Mouse (Mus musculus) E14TG2a.4 (cell line): ENCODE measurements around the gene Rab40c.
A peak's percentile ranks its signal among the peaks of the same experiment; 100 is the strongest.

Source experiments
- H3K27me3 ChIP-seq: 2 replicates; pipeline ENCODE4 v1.6.1; 2014; ENCODE audit warnings: low read length, control low read depth; ENCODE audit not compliant: insufficient read depth
- H3K36me3 ChIP-seq: 2 replicates; pipeline ENCODE4 v1.6.1; 2014; ENCODE audit warnings: low read length, control low read depth; ENCODE audit not compliant: insufficient read depth
- H3K4me1 ChIP-seq: replicated peaks from 2 replicates; pipeline ENCODE4 v1.6.1; 2014; ENCODE audit warnings: low read depth, low read length, control low read depth
- H3K4me3 ChIP-seq: replicated peaks from 2 replicates; pipeline ENCODE4 v1.5.1; 2014; ENCODE audit warnings: mild to moderate bottlenecking, low read length
- H3K9me3 ChIP-seq: 2 replicates; pipeline ENCODE4 v1.6.1; 2014; ENCODE audit warnings: low read length, control low read depth
- CTCF ChIP-seq: conservative IDR thresholded peaks from 2 replicates; pipeline ENCODE4 v1.5.1; 2014; ENCODE audit warnings: low read length
- NANOG ChIP-seq: IDR thresholded peaks from 2 replicates; pipeline ENCODE4 v1.6.1; 2014; ENCODE audit warnings: borderline replicate concordance, low read length, mixed read lengths
- POU5F1 ChIP-seq: IDR thresholded peaks from 2 replicates; pipeline ENCODE4 v1.6.1; 2014; ENCODE audit warnings: low read length, borderline replicate concordance

Gene Rab40c

DNA sequence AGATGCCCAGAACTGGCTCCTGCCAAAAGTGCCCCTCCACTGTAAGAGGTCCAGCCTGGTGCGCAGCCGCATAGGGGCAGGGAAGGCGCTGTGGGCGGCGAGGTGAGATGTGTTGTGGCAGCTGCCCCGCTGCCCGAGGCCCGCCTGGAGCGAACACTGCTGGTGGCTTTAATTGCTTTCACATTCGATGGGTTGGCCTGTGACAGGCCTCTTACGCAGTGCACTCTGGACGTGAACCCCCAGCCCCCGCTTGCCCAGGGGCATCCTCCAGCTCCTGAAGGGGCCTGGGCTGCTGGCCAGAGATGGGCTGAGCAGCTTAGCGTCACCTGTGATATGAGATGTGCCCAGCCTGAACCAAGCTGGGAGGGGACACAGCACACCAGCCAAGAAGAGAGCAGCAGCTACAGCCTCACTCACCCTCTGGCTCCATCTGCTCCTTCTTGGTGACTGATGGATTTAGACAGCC is 38.1 kb upstream of the Rab40c start:
- TF ChIP-seq NANOG: no peak
- no peak for TF ChIP-seq CTCF
- no peak for TF ChIP-seq POU5F1
- H3K9me3 ChIP-seq: no peaks in the 10 kb centered on the region
- peaks cover 21% of the 10 kb centered on the region for H3K4me1 ChIP-seq
- peaks cover 15% of the 10 kb centered on the region for H3K27me3 ChIP-seq
- no peak overlapping the region for H3K4me3 ChIP-seq
- H3K36me3 ChIP-seq: peaks cover 30% of the 10 kb centered on the region

DNA sequence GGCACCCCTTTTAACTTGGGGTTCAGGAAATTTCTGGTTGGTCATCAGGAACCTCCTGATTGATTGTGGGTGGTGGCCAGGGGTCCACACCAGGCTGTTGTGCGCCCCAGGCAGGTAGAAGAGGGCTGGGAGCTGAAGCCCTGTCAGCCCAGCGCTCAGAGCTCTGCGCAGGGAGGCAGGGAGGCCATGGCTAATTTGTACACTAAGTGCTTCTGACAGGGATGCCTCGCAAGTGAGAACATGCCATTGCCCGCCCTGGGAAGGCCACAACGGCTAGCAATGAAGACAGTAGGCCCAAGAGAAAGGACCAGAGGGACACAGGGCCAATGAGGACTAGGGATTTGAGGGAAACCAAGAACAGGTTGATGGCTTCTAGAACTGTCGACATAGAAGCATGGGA is 37.1 kb upstream of the Rab40c start:
- peaks cover 25% of the 10 kb centered on the region for H3K27me3 ChIP-seq
- no peaks in the 10 kb centered on the region for H3K9me3 ChIP-seq
- H3K4me3 ChIP-seq: no peak overlapping the region
- H3K4me1 ChIP-seq: peaks cover 17% of the 10 kb centered on the region
- H3K36me3 ChIP-seq: peaks cover 24% of the 10 kb centered on the region
- TF ChIP-seq POU5F1 (no peak), NANOG (no peak), CTCF (no peak)

DNA sequence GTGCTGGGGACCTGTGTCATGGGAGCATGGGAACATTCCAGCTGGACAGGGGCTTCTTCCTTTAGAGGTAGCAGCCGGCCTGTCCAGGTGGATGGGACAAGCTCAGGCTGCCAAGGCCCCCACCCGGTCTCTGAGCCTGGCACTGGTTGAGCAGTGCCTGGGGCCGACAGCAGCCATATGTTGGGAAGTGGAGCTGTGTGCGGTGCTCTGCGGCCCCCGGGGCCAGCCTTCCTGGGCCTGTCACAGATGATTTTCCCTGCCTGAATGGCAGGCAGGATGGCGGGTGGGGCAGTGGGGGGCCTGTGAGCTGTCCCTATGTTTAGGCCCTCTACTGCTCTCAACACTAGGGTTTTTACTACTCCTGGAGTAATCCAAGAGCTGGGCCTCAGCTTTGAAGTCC is 36.7 kb upstream of the Rab40c start:
- peaks cover 24% of the 10 kb centered on the region for H3K36me3 ChIP-seq
- H3K4me3 ChIP-seq: no peak overlapping the region
- H3K9me3 ChIP-seq: no peaks in the 10 kb centered on the region
- TF ChIP-seq CTCF (no peak), NANOG (no peak), POU5F1 (no peak)
- H3K4me1 ChIP-seq: peaks cover 18% of the 10 kb centered on the region
- peaks cover 29% of the 10 kb centered on the region for H3K27me3 ChIP-seq

DNA sequence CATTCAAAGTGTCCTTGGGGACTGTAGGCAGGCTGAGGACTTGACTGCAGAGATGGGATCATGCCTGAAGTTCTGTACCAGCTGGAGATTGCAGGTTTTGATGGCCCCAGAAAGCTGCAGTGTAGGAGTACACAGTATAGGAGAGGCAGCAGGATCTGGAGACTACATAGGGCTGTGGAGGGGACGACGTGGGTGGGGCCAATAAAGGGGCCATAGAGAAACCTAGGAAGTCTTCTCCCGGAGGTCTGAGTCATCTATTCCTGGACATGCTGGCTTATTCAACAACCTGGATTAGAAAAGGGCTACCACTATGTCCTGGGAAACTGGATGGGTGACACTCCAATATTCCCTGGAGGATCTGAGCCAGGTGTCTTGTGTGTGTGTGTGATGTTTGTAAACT is 36.2 kb upstream of the Rab40c start:
- Histone ChIP-seq H3K4me1 (peaks cover 20% of the 10 kb centered on the region), H3K27me3 (peaks cover 33% of the 10 kb centered on the region), H3K4me3 (no peak overlapping the region), H3K9me3 (no peaks in the 10 kb centered on the region), H3K36me3 (peaks cover 22% of the 10 kb centered on the region)
- TF ChIP-seq POU5F1 (no peak), CTCF (no peak), NANOG (no peak)

DNA sequence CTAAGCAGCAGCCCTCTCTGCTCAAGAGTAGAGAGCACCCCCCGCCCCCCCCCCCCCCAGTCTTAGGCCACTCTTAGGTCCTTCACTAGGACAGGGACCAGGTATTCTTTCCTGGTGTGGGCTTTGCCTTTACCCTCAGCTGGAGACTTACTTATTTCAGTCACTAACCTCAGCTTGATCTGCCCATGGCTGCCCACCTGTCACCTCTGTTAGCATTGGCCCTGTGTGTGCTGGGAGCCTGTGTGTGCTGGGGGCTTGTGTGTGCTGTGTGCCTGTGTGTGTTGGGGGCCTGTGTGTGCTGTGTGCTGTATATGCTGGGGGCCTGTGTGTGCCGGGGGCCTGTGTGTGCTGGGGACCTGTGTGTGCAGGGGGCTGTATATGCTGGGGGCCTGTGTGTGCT is 35.1 kb upstream of the Rab40c start:
- TF ChIP-seq POU5F1 (no peak), NANOG (no peak), CTCF (no peak)
- Histone ChIP-seq H3K27me3 (peaks cover 44% of the 10 kb centered on the region), H3K9me3 (no peaks in the 10 kb centered on the region), H3K36me3 (peaks cover 12% of the 10 kb centered on the region), H3K4me1 (peaks cover 14% of the 10 kb centered on the region), H3K4me3 (no peak overlapping the region)

DNA sequence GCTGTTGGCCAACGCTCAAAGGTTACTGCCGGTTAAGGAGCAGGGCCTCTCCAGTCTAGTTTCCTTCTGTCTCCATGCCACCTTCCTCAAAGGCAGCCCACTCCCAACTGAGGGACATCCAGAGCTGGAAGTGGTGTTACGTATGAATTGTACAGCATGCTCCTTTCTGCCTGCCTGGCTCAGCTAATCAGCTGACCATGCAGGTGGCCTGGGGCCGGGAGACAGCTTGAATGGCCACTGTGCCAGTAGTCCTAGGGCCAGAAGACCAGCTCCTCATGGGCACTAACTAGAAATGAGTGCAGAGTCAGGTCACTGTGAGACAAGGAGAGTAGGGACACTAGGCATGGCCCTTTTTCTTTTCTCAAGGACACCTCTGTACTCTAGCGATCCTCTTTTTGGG is 33.6 kb upstream of the Rab40c start:
- H3K4me3 ChIP-seq: no peak overlapping the region
- H3K36me3 ChIP-seq: no peaks in the 10 kb centered on the region
- no peak for TF ChIP-seq NANOG
- H3K4me1 ChIP-seq: peaks cover 13% of the 10 kb centered on the region
- H3K9me3 ChIP-seq: no peaks in the 10 kb centered on the region
- H3K27me3 ChIP-seq: peaks cover 49% of the 10 kb centered on the region

DNA sequence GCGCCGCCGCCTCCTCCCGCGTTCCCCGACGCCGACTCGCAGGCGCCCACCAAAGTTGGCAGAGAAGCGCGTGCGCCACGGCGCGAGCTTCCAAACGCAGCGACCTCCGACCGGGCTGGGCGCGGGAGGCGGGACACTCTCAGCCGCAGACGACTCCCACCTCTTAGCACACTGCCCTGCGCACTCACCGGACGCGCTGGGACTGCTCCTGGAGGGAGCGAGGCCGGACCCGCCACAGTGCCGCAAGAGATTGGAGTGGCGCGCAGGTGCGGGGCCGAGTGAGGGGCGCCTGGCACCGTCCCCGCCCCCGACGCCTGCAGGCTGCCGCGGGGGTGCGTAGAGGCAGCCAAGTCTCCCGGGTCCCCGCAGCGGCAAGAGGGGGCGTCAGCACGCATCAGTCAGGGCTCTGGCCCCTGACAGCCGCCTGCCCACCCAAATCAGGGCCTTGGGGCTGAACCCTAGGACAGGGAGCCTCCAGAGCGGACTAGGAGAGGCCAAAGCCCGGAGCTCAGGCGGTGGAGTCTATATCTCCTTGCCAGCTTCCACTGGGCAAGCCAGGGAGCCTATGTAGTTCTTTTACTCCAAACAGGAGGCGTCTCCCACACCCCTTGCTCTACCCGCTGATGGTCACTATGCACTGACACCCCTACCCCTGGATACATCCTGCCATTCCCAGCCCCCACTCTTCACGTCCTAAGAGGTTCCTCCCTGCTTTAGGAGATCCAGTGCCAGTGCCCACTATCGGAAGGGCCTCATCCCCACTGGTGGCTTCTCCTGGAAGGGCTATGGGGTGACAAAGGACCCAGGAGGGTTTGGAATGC is 32.5 kb upstream of the Rab40c start, which contains the start of gene A930017K11Rik:
TSS of gene A930017K11Rik (minus strand) at position 763 of the 821 bp plus-strand sequence.
- H3K27me3 ChIP-seq: peaks cover 52% of the 10 kb centered on the region
- H3K4me3 ChIP-seq: peak within 1 kb of the TSS; percentile 84
- H3K9me3 ChIP-seq: no peaks in the 10 kb centered on the region
- no peaks in the 10 kb centered on the region for H3K36me3 ChIP-seq
- TF ChIP-seq CTCF: no peak
- no peak for TF ChIP-seq POU5F1
- no peak for TF ChIP-seq NANOG
- H3K4me1 ChIP-seq: peaks cover 13% of the 10 kb centered on the region

DNA sequence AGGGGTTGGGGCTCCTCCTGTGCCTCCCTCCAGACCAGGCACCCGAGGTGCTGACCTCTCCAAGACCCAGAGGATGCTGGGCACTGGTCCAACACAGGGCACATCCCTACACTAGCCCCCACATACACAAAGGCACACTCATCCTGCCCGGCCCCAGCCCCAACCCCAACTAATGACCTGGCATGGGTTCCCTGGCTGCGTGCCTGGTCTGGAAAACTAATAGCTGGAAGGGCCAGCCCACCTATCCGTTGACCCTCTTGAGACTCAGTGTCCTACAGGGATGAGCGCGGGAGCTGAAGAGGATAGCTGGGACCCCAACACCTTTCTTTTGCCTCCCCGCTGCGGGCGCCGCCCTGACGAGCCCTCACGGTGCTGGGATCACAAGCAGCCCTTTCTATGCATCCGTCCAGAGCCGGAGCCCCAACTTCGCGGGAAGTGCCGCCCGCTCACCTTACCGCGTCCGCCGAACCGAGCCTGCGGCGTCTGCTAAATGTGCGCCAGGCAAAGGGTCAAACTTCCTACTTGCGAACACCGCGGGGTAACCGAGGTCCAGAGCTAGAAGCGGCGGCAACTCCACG is 31.8 kb upstream of the Rab40c start:
- Histone ChIP-seq H3K27me3 (peaks cover 52% of the 10 kb centered on the region), H3K4me1 (peaks cover 14% of the 10 kb centered on the region), H3K4me3 (peak overlapping the region; percentile 84), H3K36me3 (no peaks in the 10 kb centered on the region), H3K9me3 (no peaks in the 10 kb centered on the region)
- TF ChIP-seq CTCF: no peak
- no peak for TF ChIP-seq POU5F1
- TF ChIP-seq NANOG: no peak

DNA sequence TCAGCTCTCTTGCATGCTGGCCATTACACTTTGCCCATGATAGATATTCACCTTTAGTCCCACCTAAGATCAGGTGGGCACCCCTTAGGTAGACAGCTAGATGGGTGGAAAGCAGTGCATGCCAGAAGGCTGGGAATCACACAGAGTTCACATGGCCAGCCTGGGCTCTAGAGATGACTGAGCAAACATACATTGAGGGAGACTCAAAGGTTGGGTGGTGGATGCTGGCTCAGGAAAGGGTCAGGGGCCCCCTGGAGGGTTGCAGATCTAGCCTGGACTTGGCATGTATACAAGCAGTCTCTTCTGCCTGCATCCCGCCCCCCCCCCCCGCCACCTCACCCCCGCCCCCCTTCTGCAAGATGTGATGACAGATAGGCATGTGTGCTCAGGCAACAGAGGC is 31.2 kb upstream of the Rab40c start:
- H3K36me3 ChIP-seq: no peaks in the 10 kb centered on the region
- no peaks in the 10 kb centered on the region for H3K9me3 ChIP-seq
- peak overlapping the region; percentile 84 for H3K4me3 ChIP-seq
- H3K27me3 ChIP-seq: peaks cover 52% of the 10 kb centered on the region
- peaks cover 20% of the 10 kb centered on the region for H3K4me1 ChIP-seq
- no peak for TF ChIP-seq CTCF
- no peak for TF ChIP-seq POU5F1
